Mouse (Mus musculus) liver (tissue): ENCODE measurements around the gene Zmym1.
A peak's percentile ranks its signal among the peaks of the same experiment; 100 is the strongest.
"Not testable (repeated sequence)": the region's sequence is repeated elsewhere in the genome, so short reads cannot be mapped to it uniquely, and the experiment has no call there.

ENCODE experiments used
- DNase-seq: peaks from one replicate; pipeline ENCODE4 v3.0.0-alpha.2; 2020; ENCODE audit warnings: mixed read lengths

Gene Zmym1

GRCm38 (mm10) chr4:127060585-127061290 is at the start of gene Zmym1:
TSS of gene Zmym1 (minus strand) at chr4:127061152.
- DNase-seq: peak; percentile 96

GRCm38 (mm10) chr4:127110570-127110969 is 49.6 kb upstream of the Zmym1 start:
- DNase-seq: no peak

- no peak for DNase-seq
Measured at GRCm38 (mm10) chr4:127107566-127107965, 46.6 kb upstream of the Zmym1 start.

GRCm38 (mm10) chr4:127099552-127099951 is 38.6 kb upstream of the Zmym1 start:
- not testable (repeated sequence) for DNase-seq

- no peak for DNase-seq
Measured at GRCm38 (mm10) chr4:127095090-127095489, 34.1 kb upstream of the Zmym1 start.

- no peak for DNase-seq
Measured at GRCm38 (mm10) chr4:127091188-127091587, 30.2 kb upstream of the Zmym1 start.

GRCm38 (mm10) chr4:127085761-127086160 is 24.8 kb upstream of the Zmym1 start:
- DNase-seq: no peak

GRCm38 (mm10) chr4:127083131-127083530 is 22.2 kb upstream of the Zmym1 start:
- DNase-seq: no peak

- DNase-seq: no peak
Measured at GRCm38 (mm10) chr4:127080806-127081205, 19.9 kb upstream of the Zmym1 start.

GRCm38 (mm10) chr4:127076875-127077548 is 16.1 kb upstream of the Zmym1 start, which contains the start of gene Zmym6:
TSS of gene Zmym6 (plus strand) at chr4:127077383.
- peak; percentile 93 for DNase-seq

GRCm38 (mm10) chr4:127074915-127075314 is 14.0 kb upstream of the Zmym1 start:
- DNase-seq: no peak

GRCm38 (mm10) chr4:127064051-127064450 is 3.1 kb upstream of the Zmym1 start:
- DNase-seq: no peak

GRCm38 (mm10) chr4:127054522-127055198 is 6.3 kb downstream of the Zmym1 start:
- DNase-seq: no peak

- DNase-seq: no peak
Measured at GRCm38 (mm10) chr4:127053071-127053470, 7.9 kb downstream of the Zmym1 start.

- no peak for DNase-seq
Measured at GRCm38 (mm10) chr4:127051121-127051520, 9.8 kb downstream of the Zmym1 start.

GRCm38 (mm10) chr4:127043540-127043939 is 17.4 kb downstream of the Zmym1 start:
- DNase-seq: no peak

GRCm38 (mm10) chr4:127039871-127040483 is 21.0 kb downstream of the Zmym1 start:
- no peak for DNase-seq

- DNase-seq: no peak
Measured at GRCm38 (mm10) chr4:127038828-127039349, 22.1 kb downstream of the Zmym1 start.

GRCm38 (mm10) chr4:127037908-127038827 is 22.8 kb downstream of the Zmym1 start:
- DNase-seq: no peak

GRCm38 (mm10) chr4:127037158-127037557 is 23.8 kb downstream of the Zmym1 start:
- no peak for DNase-seq

- DNase-seq: peak; percentile 40
Measured at GRCm38 (mm10) chr4:127027228-127028190, 33.4 kb downstream of the Zmym1 start.
